In the genomic region with DNA sequence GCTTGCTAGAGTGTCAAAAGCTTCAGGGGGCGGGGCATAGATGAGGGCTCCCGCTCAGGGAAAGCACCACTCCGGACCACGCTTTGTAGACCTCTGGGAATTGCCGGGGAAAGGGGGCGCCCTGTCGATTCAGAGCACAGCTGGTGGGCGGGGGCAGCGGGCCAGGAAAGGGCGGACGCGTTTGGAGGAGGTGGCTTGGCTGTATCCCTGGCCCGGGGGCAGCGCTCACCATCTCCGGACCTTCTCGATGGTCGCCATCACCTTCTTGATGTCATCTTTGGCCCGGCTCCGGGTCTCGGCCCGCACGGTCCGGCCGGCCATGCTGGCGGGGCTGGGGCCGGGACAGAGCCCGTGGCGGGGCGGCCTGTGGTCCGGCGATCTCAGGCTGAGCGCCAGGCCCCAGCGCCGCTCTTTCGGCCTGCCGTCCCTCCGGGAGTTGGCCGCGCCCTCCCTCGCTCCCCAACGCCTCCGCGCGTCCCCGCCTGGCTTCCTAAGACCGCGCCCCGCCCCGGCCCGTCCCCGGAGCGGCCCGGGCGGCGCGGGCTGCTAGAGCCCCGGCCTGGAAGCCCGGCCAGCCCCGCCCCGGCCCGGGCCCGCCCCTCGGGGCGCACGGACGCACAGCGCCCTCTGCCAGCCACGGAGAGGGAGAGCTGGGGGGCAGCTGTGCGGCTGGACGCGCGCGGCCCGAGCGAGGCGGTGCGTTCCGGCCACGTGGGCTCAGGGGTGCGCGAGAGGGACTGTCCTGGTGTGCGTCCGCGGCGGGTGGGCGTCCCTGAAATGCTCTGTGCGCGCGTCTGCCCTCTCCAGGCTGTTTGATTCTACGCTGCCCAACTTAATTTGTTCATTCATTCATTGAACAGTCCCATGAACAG, we compare ENCODE assay signal across 8 mouse cellular contexts. TPM values are rescaled to one million over a fixed set of nuclear protein-coding genes. Genes with fewer than 3 reads are reported as not detected.
DNase-seq lines count a peak whose midpoint lies in the region; ATAC-seq and TF ChIP-seq lines count a peak whose summit lies in the region.

A gene (minus strand): TSS at position 727 of the 872 bp plus-strand sequence.

- no peaks in the 10 kb centered on the region for H3K9me3 ChIP-seq in hindbrain, embryonic 16.5 days (ENCODE audit: control insufficient read depth, low read length)

- 0% methylated on average over 48 of the region's 90 CpGs for WGBS in hindbrain, embryonic 16.5 days

- intact Hi-C loops in gastrocnemius, adult 2 months (cut with DNase I): loop anchor here (1.0 to 2.0 kb wide), 2 partner anchors 18 to 33 kb away; no protein-coding TSS in a partner anchor

- peak; percentile 72 for DNase-seq in adipocyte (ENCODE audit: low spot score)
- peak; percentile 95 for DNase-seq in gastrocnemius, adult 2 months
- DNase-seq in left cerebral cortex, adult 8-10 months (ENCODE audit: low spot score in 2 of 2): peak; percentile 60 to 87
- DNase-seq in right cerebral cortex, adult 18-20 months: peak; percentile 90
- DNase-seq in urinary bladder, postnatal 10 days (ENCODE audit: low spot score): peak; percentile 60

- ATAC-seq in common myeloid progenitor, adult 5-6 weeks (replicated peaks; ENCODE audit: low read depth, poor library complexity, severe bottlenecking): peak; percentile 84
- ATAC-seq in hindbrain, embryonic 16.5 days: peak; percentile 88
- ATAC-seq in megakaryocyte, adult 5-6 weeks (ENCODE audit: poor library complexity, severe bottlenecking): peak; percentile 83

- peak; percentile 69 for TF ChIP-seq CTCF in gastrocnemius, adult 2 months (IDR thresholded peaks at IDR 0.05)

- H3K4me1 ChIP-seq in hindbrain, embryonic 16.5 days (ENCODE audit: control insufficient read depth, insufficient read depth, low read depth, low read length): peaks cover 22% of the 10 kb centered on the region

- no peaks in the 10 kb centered on the region for H3K27me3 ChIP-seq in hindbrain, embryonic 16.5 days (replicated peaks; ENCODE audit: control insufficient read depth, insufficient read depth, low read length)

- H3K36me3 ChIP-seq in hindbrain, embryonic 16.5 days (ENCODE audit: control insufficient read depth, insufficient read depth, low read length): peaks cover 6% of the 10 kb centered on the region; the same call in 1 of the 2 replicates

- H3K4me2 ChIP-seq in hindbrain, embryonic 16.5 days (ENCODE audit: low read length): peak within 1 kb of the TSS; percentile 69

- peak within 1 kb of the TSS; percentile 96 for H3K4me3 ChIP-seq in gastrocnemius, adult 2 months
- H3K4me3 ChIP-seq in hindbrain, embryonic 16.5 days (ENCODE audit: low read length): peak within 1 kb of the TSS; percentile 80

- peak within 1 kb of the TSS; percentile 94 for H3K9ac ChIP-seq in hindbrain, embryonic 16.5 days (ENCODE audit: low read depth, low read length)

- H3K27ac ChIP-seq in gastrocnemius, adult 2 months: peak within 1 kb of the TSS; percentile 96
- H3K27ac ChIP-seq in hindbrain, embryonic 16.5 days (ENCODE audit: low read depth, low read length): peak within 1 kb of the TSS; percentile 95

RNA-seq across cellular contexts. Expression of the gene that starts here (rescaled TPM):
- 54.4 and 68.0 TPM in 2 replicates for total RNA-seq in common myeloid progenitor, adult 5-6 weeks (2017)
- total RNA-seq in gastrocnemius, adult 2 months (2021): 10 to 100 TPM; 26.7 to 32.9 TPM
- 39.5 and 41.9 TPM in 2 replicates for polyA plus RNA-seq in hindbrain, embryonic 16.5 days (2015; fragmentation: Nextera tagmentation; extraction: Ambion mirVana)
- total RNA-seq in left cerebral cortex, adult 8-10 months (2022): 10 to 100 TPM; 31.4 to 49.5 (median 43.6) TPM
- total RNA-seq in megakaryocyte, adult 5-6 weeks (2015): 30.2 and 37.4 TPM in 2 replicates
- total RNA-seq in megakaryocyte, adult 5-6 weeks (2017): 8.6 and 16.6 TPM in 2 replicates

Comparison
In these comparisons a context has a peak if more than half of its experiments do, and no peak if none do; other contexts are left out.
1. Peak in every context shown above with its lines: DNase-seq, ATAC-seq, H3K4me3 ChIP-seq and H3K27ac ChIP-seq.